Mouse (Mus musculus) neutrophil, adult 5-6 weeks (primary cell): ENCODE measurements around the gene Hs3st6. TPM values are rescaled to one million over a fixed set of nuclear protein-coding genes. Genes with fewer than 3 reads are reported as not detected.

Experiments used
- total RNA-seq: library from RNA; stranded (forward); fragments of 200-1000 nt; gene quantifications from 2 replicates; pipeline ENCODE4 v1.2.3, GENCODE M21; 2017

The Hs3st6 gene
- total RNA-seq, 1 experiment from 2014 or later: 0.58 TPM

Other genes starting within 250 kb of the Hs3st6 start
- 107 and 118 TPM in 2 replicates for gene Traf7, start 225.1 kb upstream of the Hs3st6 start, total RNA-seq
- gene Rab26, start 218.8 kb upstream of the Hs3st6 start, total RNA-seq: 2.0 TPM in 1 of 2 replicates, not detected in the other
- 23.3 and 27.6 TPM in 2 replicates for gene Pkd1, start 203.2 kb upstream of the Hs3st6 start, total RNA-seq
- 48.2 and 53.8 TPM in 2 replicates for gene Tsc2, start 120.4 kb upstream of the Hs3st6 start, total RNA-seq
- gene Nthl1, start 120.3 kb upstream of the Hs3st6 start, total RNA-seq: 2.4 and 4.5 TPM in 2 replicates
- gene Slc9a3r2, start 102.7 kb upstream of the Hs3st6 start, total RNA-seq: 0.37 and 0.58 TPM in 2 replicates
- gene Npw, start 94.5 kb upstream of the Hs3st6 start, total RNA-seq: not detected in 2 replicates
- 17.6 and 21.4 TPM in 2 replicates for gene Zfp598, start 83.3 kb upstream of the Hs3st6 start, total RNA-seq
- gene Syngr3, start 63.0 kb upstream of the Hs3st6 start, total RNA-seq: 0.25 TPM in 1 of 2 replicates, not detected in the other
- gene Gfer, start 56.8 kb upstream of the Hs3st6 start, total RNA-seq: 17.1 and 23.3 TPM in 2 replicates
- 0.86 and 1.6 TPM in 2 replicates for gene Noxo1, start 56.8 kb upstream of the Hs3st6 start, total RNA-seq
- gene Tbl3, start 45.3 kb upstream of the Hs3st6 start, total RNA-seq: 10.1 and 10.4 TPM in 2 replicates
- gene Rnf151, start 34.9 kb upstream of the Hs3st6 start, total RNA-seq: 0.86 TPM in 1 of 2 replicates, not detected in the other
- gene Rps2, start 34.9 kb upstream of the Hs3st6 start, total RNA-seq: 574 and 580 TPM in 2 replicates
- 107 and 119 TPM in 2 replicates for gene Ndufb10, start 28.5 kb upstream of the Hs3st6 start, total RNA-seq
- 1.5 and 4.0 TPM in 2 replicates for gene Rpl3l, start 25.2 kb upstream of the Hs3st6 start, total RNA-seq
- 818 and 923 TPM in 2 replicates for gene Msrb1, start 16.3 kb upstream of the Hs3st6 start, total RNA-seq
- not detected in 2 replicates for gene Meiob, start 51.3 kb downstream of the Hs3st6 start, total RNA-seq
- gene Hagh, start 87.2 kb downstream of the Hs3st6 start, total RNA-seq: 17.9 and 28.0 TPM in 2 replicates
- gene Fahd1, start 97.4 kb downstream of the Hs3st6 start, total RNA-seq: 2.9 and 4.0 TPM in 2 replicates
- not detected in 2 replicates for gene Igfals, start 113.0 kb downstream of the Hs3st6 start, total RNA-seq
- 26.3 and 32.4 TPM in 2 replicates for gene Nubp2, start 133.4 kb downstream of the Hs3st6 start, total RNA-seq
- 19.7 and 24.6 TPM in 2 replicates for gene Spsb3, start 133.7 kb downstream of the Hs3st6 start, total RNA-seq
- 26.3 and 30.2 TPM in 2 replicates for gene Eme2, start 142.1 kb downstream of the Hs3st6 start, total RNA-seq
- gene Mrps34, start 142.1 kb downstream of the Hs3st6 start, total RNA-seq: 9.4 and 15.3 TPM in 2 replicates
- gene Nme3, start 143.5 kb downstream of the Hs3st6 start, total RNA-seq: 26.1 and 34.3 TPM in 2 replicates
- gene Mapk8ip3, start 184.0 kb downstream of the Hs3st6 start, total RNA-seq: 115 and 127 TPM in 2 replicates
- gene Jpt2, start 207.7 kb downstream of the Hs3st6 start, total RNA-seq: 20.0 and 20.6 TPM in 2 replicates